Mouse (Mus musculus): Measurements from ENCODE around the gene Cfdp1. TPM values are rescaled to one million over a fixed set of nuclear protein-coding genes. Genes with fewer than 3 reads are reported as not detected.

Cfdp1 gene
- polyA plus RNA-seq, 1 experiment, result 16.9 TPM

DNA sequence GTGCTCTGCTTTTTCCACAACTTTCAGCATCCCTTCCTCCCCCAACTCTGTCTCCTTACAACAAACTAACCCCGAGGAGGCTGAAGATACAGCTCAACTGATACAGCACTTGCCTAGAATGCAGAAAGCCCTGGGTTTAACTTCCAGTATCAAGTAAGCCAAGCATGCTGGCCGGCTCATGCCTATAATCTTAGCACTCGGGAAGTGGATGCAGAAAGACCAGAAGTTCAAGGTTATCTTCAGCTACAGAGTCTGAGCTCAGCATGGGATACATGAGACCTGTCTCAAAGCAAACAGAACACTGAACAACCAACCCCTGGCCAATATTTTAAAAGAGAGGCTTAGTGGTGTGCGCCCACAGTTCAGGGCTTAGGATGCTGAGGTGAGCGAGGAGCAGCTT is 66.0 kb downstream of the Cfdp1 start:
- H3K9me3 ChIP-seq, result no peaks in the 10 kb centered on the region
- H3K4me1 ChIP-seq, result peaks cover 27% of the 10 kb centered on the region
- no peak overlapping the region for H3K4me3 ChIP-seq (replicated peaks)
- H3K36me3 ChIP-seq (replicated peaks; ENCODE audit: low read length), result peaks cover 14% of the 10 kb centered on the region
- no peaks in the 10 kb centered on the region for H3K27me3 ChIP-seq (replicated peaks)
- no peak for TF ChIP-seq FLI1 (IDR thresholded peaks at IDR 0.05; ENCODE audit: low read length)
- no peak for TF ChIP-seq GATA1 (IDR thresholded peaks at IDR 0.05; ENCODE audit: borderline replicate concordance, low read length)

DNA sequence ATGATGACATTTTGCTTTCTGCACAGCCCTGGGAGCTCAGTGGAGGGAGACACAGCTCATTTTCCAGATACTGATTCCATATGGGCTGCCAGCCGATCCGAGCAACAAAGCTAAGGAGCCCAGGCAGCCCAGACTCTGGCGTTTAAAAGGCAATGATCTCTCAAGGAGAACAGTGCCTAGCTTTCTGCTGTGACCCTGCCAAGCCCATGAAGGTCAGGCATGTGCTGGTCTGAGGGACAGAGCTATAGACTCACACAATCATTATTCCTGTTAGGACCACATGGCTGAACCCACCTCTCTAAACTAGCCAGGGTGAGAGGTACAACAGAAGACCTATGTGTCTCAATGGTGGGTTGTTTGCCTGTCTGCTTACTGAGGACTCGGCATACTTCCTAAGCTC is 66.4 kb downstream of the Cfdp1 start:
- Histone ChIP-seq H3K4me3 (replicated peaks) (no peak overlapping the region), H3K27me3 (replicated peaks) (no peaks in the 10 kb centered on the region), H3K4me1 (peaks cover 29% of the 10 kb centered on the region), H3K36me3 (replicated peaks; ENCODE audit: low read length) (peaks cover 11% of the 10 kb centered on the region), H3K9me3 (no peaks in the 10 kb centered on the region)
- no peak for TF ChIP-seq GATA1 (IDR thresholded peaks at IDR 0.05; ENCODE audit: borderline replicate concordance, low read length)
- no peak for TF ChIP-seq FLI1 (IDR thresholded peaks at IDR 0.05; ENCODE audit: low read length)

DNA sequence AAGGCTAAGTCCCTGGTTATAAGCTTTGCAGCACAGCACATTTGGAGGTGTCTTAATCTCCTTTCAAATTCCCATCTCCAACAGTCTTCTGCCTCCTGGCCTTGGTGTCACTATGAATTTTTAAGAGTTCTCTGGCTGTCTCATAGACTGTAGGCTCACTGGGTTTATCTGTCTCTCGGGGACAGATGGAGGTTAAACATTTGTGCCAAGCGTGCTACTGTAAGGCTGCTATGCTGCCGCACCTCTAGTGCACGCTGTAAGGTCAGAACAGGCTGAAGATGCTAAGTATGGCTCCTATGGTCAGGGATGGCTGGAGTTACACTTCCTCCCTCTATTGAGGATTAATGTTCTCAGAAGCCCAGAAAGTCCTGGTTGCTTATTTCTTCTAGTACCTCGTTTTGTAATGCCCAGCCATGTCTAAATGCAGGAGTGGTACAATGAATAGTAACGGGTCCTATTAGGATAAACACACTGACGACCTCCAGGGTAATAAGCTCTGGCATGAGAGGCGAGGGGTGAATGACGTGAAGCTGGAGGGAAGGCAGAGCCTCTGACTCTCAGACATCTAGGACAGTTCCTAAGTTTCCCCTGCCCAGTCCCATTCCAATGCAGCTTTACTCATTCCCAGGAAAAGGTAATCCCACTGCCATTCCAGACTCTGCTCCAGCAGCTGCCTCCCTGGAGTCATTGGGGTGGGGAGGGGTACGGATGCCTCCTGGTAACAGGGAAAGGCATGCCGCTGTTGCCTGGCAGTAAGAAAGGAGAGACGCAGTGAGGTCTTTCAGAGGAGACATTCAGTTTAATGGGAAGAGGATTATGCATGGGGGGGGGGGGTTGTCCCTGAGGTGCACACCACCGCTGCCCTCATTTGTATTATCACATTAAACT is 67.1 kb downstream of the Cfdp1 start:
- H3K27me3 ChIP-seq (replicated peaks), result no peaks in the 10 kb centered on the region
- H3K4me3 ChIP-seq (replicated peaks), result no peak overlapping the region
- TF ChIP-seq GATA1 (IDR thresholded peaks at IDR 0.05; ENCODE audit: borderline replicate concordance, low read length) (no peak), FLI1 (IDR thresholded peaks at IDR 0.05; ENCODE audit: low read length) (no peak)
- H3K9me3 ChIP-seq, result no peaks in the 10 kb centered on the region
- H3K36me3 ChIP-seq (replicated peaks; ENCODE audit: low read length), result peaks cover 8% of the 10 kb centered on the region
- peaks cover 31% of the 10 kb centered on the region for H3K4me1 ChIP-seq

DNA sequence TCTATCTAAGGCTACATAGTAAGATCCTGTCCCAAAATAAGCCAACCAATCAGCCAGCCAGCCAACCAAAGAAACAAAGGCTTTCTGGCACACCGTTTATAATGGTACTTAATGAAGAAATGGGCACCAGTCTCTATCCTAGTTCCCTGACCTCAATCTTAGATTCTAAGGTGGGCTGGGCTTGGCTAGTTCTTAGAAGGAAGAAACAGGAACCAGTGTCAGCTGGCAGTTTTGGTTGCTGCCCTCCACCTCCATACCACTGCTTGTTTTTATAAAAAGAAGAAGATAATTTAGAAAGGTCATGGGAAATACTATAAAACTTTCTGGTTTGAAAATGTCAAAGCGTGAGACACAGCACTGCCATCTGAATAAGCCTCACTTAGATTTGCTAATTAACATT is 68.0 kb downstream of the Cfdp1 start:
- Histone ChIP-seq H3K27me3 (replicated peaks) (peaks cover 2% of the 10 kb centered on the region), H3K36me3 (replicated peaks; ENCODE audit: low read length) (peaks cover 8% of the 10 kb centered on the region), H3K4me3 (replicated peaks) (no peak overlapping the region), H3K9me3 (no peaks in the 10 kb centered on the region), H3K4me1 (peaks cover 27% of the 10 kb centered on the region)
- no peak for TF ChIP-seq FLI1 (IDR thresholded peaks at IDR 0.05; ENCODE audit: low read length)
- TF ChIP-seq GATA1 (IDR thresholded peaks at IDR 0.05; ENCODE audit: borderline replicate concordance, low read length), result no peak

DNA sequence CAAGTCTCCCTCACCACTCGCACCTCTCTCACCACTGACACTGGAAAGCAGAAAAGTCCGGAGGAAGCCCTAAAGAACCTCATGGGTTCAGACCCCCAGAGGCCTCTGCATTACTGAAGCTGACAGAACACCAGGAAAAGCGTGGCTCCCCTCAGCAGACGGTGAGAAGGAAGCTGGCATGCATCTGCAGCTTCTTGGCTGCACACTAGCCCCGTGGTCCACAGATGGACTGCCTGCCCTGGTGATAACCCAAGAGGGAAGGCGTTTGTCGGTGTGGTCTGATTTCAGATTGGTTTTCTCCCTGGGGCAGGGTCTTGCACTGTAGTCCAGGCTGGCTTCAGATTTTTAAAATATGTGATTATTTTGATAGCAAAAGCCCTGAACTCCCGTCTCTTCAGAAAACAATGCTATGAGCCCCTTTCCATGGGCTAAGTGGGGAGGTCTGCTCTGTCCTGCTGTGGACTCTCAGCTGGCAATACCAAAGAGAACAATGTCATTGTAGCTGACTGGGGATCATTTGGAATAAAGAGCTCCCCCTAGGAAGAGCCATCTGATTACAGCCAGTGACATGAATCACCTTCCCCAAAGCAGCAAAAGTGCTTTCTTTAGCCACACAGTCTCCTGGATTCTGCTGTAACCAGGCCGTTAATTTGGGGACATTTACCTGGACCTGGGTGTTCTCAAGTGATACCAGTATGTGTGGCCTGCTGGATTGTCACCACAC is 71.3 kb downstream of the Cfdp1 start:
- H3K27me3 ChIP-seq (replicated peaks), result peaks cover 3% of the 10 kb centered on the region
- H3K4me3 ChIP-seq (replicated peaks), result no peak overlapping the region
- H3K9me3 ChIP-seq, result no peaks in the 10 kb centered on the region
- peaks cover 27% of the 10 kb centered on the region for H3K4me1 ChIP-seq
- TF ChIP-seq FLI1 (IDR thresholded peaks at IDR 0.05; ENCODE audit: low read length), result no peak
- no peak for TF ChIP-seq GATA1 (IDR thresholded peaks at IDR 0.05; ENCODE audit: borderline replicate concordance, low read length)
- H3K36me3 ChIP-seq (replicated peaks; ENCODE audit: low read length), result peaks cover 29% of the 10 kb centered on the region

- H3K4me3 ChIP-seq (replicated peaks), result no peak overlapping the region
- peaks cover 3% of the 10 kb centered on the region for H3K27me3 ChIP-seq (replicated peaks)
- peaks cover 32% of the 10 kb centered on the region for H3K36me3 ChIP-seq (replicated peaks; ENCODE audit: low read length)
- H3K4me1 ChIP-seq, result peaks cover 26% of the 10 kb centered on the region
- H3K9me3 ChIP-seq, result no peaks in the 10 kb centered on the region
- no peak for TF ChIP-seq GATA1 (IDR thresholded peaks at IDR 0.05; ENCODE audit: borderline replicate concordance, low read length)
- TF ChIP-seq FLI1 (IDR thresholded peaks at IDR 0.05; ENCODE audit: low read length), result no peak
These were observed 71.9 kb downstream of the Cfdp1 start for GRCm38 (mm10) chr8:111782161-111782560.

DNA sequence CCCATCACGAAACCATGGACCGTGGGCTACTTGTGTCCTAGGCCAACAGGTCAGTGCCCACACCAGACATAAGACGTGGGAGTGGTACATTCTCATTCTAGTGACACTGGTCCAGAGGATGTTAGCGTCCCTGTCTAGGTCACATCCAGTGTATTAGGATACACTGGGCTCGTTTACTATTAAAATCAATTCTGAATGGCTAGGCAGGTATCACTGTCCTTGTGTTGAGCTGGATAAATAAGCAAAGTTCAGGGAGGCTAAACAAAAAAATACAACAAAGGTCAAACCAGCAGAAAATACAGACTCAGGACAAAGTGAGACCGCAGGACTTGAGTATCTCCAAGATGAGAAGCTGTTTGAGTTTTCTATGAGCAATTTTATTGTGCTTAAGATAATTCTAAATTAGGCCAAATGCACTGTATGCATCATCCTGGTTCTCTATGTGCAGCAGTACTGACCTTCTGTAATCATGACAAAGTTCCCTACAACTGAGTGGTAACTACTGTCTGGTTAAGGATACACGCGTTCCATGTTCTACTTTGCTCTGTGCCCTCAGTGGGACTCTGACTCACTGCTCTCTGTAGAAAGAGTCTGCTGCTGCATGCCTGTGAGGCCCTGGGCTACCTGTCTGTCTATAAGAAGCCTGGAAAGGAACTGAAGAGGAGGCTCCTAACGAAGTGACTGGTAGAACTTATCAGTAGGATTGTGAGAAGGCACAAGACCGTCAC is 73.2 kb downstream of the Cfdp1 start:
- H3K9me3 ChIP-seq, result no peaks in the 10 kb centered on the region
- no peak for TF ChIP-seq FLI1 (IDR thresholded peaks at IDR 0.05; ENCODE audit: low read length)
- no peak for TF ChIP-seq GATA1 (IDR thresholded peaks at IDR 0.05; ENCODE audit: borderline replicate concordance, low read length)
- H3K36me3 ChIP-seq (replicated peaks; ENCODE audit: low read length), result peaks cover 36% of the 10 kb centered on the region
- H3K27me3 ChIP-seq (replicated peaks), result peaks cover 3% of the 10 kb centered on the region
- H3K4me3 ChIP-seq (replicated peaks), result no peak overlapping the region
- peaks cover 17% of the 10 kb centered on the region for H3K4me1 ChIP-seq

- Histone ChIP-seq H3K27me3 (replicated peaks) (peaks cover 3% of the 10 kb centered on the region), H3K9me3 (peaks cover under 1% of the 10 kb centered on the region; the same call in 1 of the 2 replicates), H3K4me1 (peaks cover 7% of the 10 kb centered on the region), H3K36me3 (replicated peaks; ENCODE audit: low read length) (peaks cover 46% of the 10 kb centered on the region), H3K4me3 (replicated peaks) (no peak overlapping the region)
- TF ChIP-seq GATA1 (IDR thresholded peaks at IDR 0.05; ENCODE audit: borderline replicate concordance, low read length) (no peak), FLI1 (IDR thresholded peaks at IDR 0.05; ENCODE audit: low read length) (no peak)
These were observed 74.4 kb downstream of the Cfdp1 start for GRCm38 (mm10) chr8:111779690-111780089.

DNA sequence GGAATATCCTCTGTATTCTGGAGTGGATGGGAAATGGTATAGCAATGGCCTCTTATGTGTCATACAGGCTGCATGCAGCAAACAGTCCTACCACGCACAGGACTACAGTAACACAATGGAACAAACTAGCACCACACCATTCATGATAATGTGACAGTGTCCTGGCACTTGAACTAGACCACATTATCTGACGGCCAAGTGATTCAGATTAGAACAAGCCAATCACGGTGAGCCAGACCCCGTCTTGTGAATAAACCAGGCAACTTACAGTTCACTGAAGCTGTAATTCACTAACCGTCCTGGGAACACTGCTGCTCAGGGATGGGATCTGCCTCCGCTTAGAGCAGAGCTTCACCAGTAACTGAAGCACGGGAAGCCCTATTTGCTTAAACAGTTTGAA is 75.3 kb downstream of the Cfdp1 start:
- no peak for TF ChIP-seq FLI1 (IDR thresholded peaks at IDR 0.05; ENCODE audit: low read length)
- no peak for TF ChIP-seq GATA1 (IDR thresholded peaks at IDR 0.05; ENCODE audit: borderline replicate concordance, low read length)
- Histone ChIP-seq H3K27me3 (replicated peaks) (peaks cover 3% of the 10 kb centered on the region), H3K36me3 (replicated peaks; ENCODE audit: low read length) (peaks cover 55% of the 10 kb centered on the region), H3K4me1 (peaks cover 15% of the 10 kb centered on the region), H3K4me3 (replicated peaks) (no peak overlapping the region), H3K9me3 (peaks cover 4% of the 10 kb centered on the region; the same call in 1 of the 2 replicates)

Data from megakaryocyte, embryonic 14.5 days (primary cell).